Mouse (Mus musculus): ENCODE results near the gene Efcc1. TPM values are rescaled to one million over a fixed set of nuclear protein-coding genes. Genes with fewer than 3 reads are reported as not detected.

The Efcc1 gene
- polyA plus RNA-seq, 1 experiment = 0.05 TPM

GRCm38 (mm10) chr6:87745301-87745700 lies 14.6 kb downstream of the Efcc1 start:
- no peak overlapping the region for H3K4me3 ChIP-seq (ENCODE audit: insufficient read depth, poor library complexity, severe bottlenecking)
- no peak for TF ChIP-seq MAX (IDR thresholded peaks at IDR 0.05)
- no peak for TF ChIP-seq MYOG (IDR thresholded peaks at IDR 0.05; ENCODE audit: control insufficient read depth, extremely low read depth, insufficient read length)
- no peak for TF ChIP-seq MYOD1 (IDR thresholded peaks at IDR 0.05; ENCODE audit: control insufficient read depth, insufficient read length, low read depth)
- no peak for TF ChIP-seq CTCF (IDR thresholded peaks at IDR 0.05; ENCODE audit: control insufficient read depth, insufficient read depth, insufficient read length)
- peak; percentile 55 for TF ChIP-seq USF1 (IDR thresholded peaks at IDR 0.05; ENCODE audit: low read depth)
- no peaks in the 10 kb centered on the region for H3K79me3 ChIP-seq (ENCODE audit: low read depth)
- H3K27me3 ChIP-seq (ENCODE audit: control insufficient read depth, insufficient read depth, insufficient read length) = no peaks in the 10 kb centered on the region
- no peaks in the 10 kb centered on the region for H3K36me3 ChIP-seq (ENCODE audit: control insufficient read depth, insufficient read depth)
- H3ac ChIP-seq (ENCODE audit: control insufficient read depth, insufficient read length, low read depth) = no peak overlapping the region
- no peaks in the 10 kb centered on the region for H3K79me2 ChIP-seq (ENCODE audit: control insufficient read depth, insufficient read depth)

- no peak overlapping the region for H3ac ChIP-seq (ENCODE audit: control insufficient read depth, insufficient read length, low read depth)
- H3K4me3 ChIP-seq (ENCODE audit: insufficient read depth, poor library complexity, severe bottlenecking) = no peak overlapping the region
- no peaks in the 10 kb centered on the region for H3K79me2 ChIP-seq (ENCODE audit: control insufficient read depth, insufficient read depth)
- H3K79me3 ChIP-seq (ENCODE audit: low read depth) = no peaks in the 10 kb centered on the region
- no peaks in the 10 kb centered on the region for H3K27me3 ChIP-seq (ENCODE audit: control insufficient read depth, insufficient read depth, insufficient read length)
- no peaks in the 10 kb centered on the region for H3K36me3 ChIP-seq (ENCODE audit: control insufficient read depth, insufficient read depth)
- TF ChIP-seq MYOG (IDR thresholded peaks at IDR 0.05; ENCODE audit: control insufficient read depth, extremely low read depth, insufficient read length) = no peak
These were observed 15.4 kb downstream of the Efcc1 start for GRCm38 (mm10) chr6:87746059-87746458.

- no peaks in the 10 kb centered on the region for H3K36me3 ChIP-seq (ENCODE audit: control insufficient read depth, insufficient read depth)
- TF ChIP-seq CEBPB (IDR thresholded peaks at IDR 0.05; ENCODE audit: low read depth) (no peak), FOSL1 (IDR thresholded peaks at IDR 0.05; ENCODE audit: insufficient read depth, low read length, poor library complexity, severe bottlenecking) (no peak), MYOD1 (IDR thresholded peaks at IDR 0.05; ENCODE audit: control insufficient read depth, insufficient read length, low read depth) (no peak), MAX (IDR thresholded peaks at IDR 0.05) (no peak), MYOG (IDR thresholded peaks at IDR 0.05; ENCODE audit: control insufficient read depth, extremely low read depth, insufficient read length) (no peak), CTCF (IDR thresholded peaks at IDR 0.05; ENCODE audit: control insufficient read depth, insufficient read depth, insufficient read length) (no peak), USF1 (IDR thresholded peaks at IDR 0.05; ENCODE audit: low read depth) (no peak)
- H3K27me3 ChIP-seq (ENCODE audit: control insufficient read depth, insufficient read depth, insufficient read length) = peaks cover 5% of the 10 kb centered on the region
- no peak overlapping the region for H3ac ChIP-seq (ENCODE audit: control insufficient read depth, insufficient read length, low read depth)
- H3K79me3 ChIP-seq (ENCODE audit: low read depth) = no peaks in the 10 kb centered on the region
- no peak overlapping the region for H3K4me3 ChIP-seq (ENCODE audit: insufficient read depth, poor library complexity, severe bottlenecking)
- no peaks in the 10 kb centered on the region for H3K79me2 ChIP-seq (ENCODE audit: control insufficient read depth, insufficient read depth)
These were observed 16.2 kb downstream of the Efcc1 start for GRCm38 (mm10) chr6:87746849-87747248.

- TF ChIP-seq USF1 (IDR thresholded peaks at IDR 0.05; ENCODE audit: low read depth) (no peak), CTCF (IDR thresholded peaks at IDR 0.05; ENCODE audit: control insufficient read depth, insufficient read depth, insufficient read length) (no peak), CEBPB (IDR thresholded peaks at IDR 0.05; ENCODE audit: low read depth) (no peak), MAX (IDR thresholded peaks at IDR 0.05) (no peak), MYOD1 (IDR thresholded peaks at IDR 0.05; ENCODE audit: control insufficient read depth, insufficient read length, low read depth) (no peak), MYOG (IDR thresholded peaks at IDR 0.05; ENCODE audit: control insufficient read depth, extremely low read depth, insufficient read length) (no peak), FOSL1 (IDR thresholded peaks at IDR 0.05; ENCODE audit: insufficient read depth, low read length, poor library complexity, severe bottlenecking) (no peak)
- Histone ChIP-seq H3K4me3 (ENCODE audit: insufficient read depth, poor library complexity, severe bottlenecking) (no peak overlapping the region), H3K79me2 (ENCODE audit: control insufficient read depth, insufficient read depth) (no peaks in the 10 kb centered on the region), H3K36me3 (ENCODE audit: control insufficient read depth, insufficient read depth) (no peaks in the 10 kb centered on the region), H3K27me3 (ENCODE audit: control insufficient read depth, insufficient read depth, insufficient read length) (peaks cover 8% of the 10 kb centered on the region), H3K79me3 (ENCODE audit: low read depth) (no peaks in the 10 kb centered on the region), H3ac (ENCODE audit: control insufficient read depth, insufficient read length, low read depth) (no peak overlapping the region)
These were observed 17.4 kb downstream of the Efcc1 start for GRCm38 (mm10) chr6:87748078-87748477.

- no peaks in the 10 kb centered on the region for H3K79me2 ChIP-seq (ENCODE audit: control insufficient read depth, insufficient read depth)
- no peaks in the 10 kb centered on the region for H3K36me3 ChIP-seq (ENCODE audit: control insufficient read depth, insufficient read depth)
- peaks cover 8% of the 10 kb centered on the region for H3K27me3 ChIP-seq (ENCODE audit: control insufficient read depth, insufficient read depth, insufficient read length)
- no peaks in the 10 kb centered on the region for H3K79me3 ChIP-seq (ENCODE audit: low read depth)
- H3K4me3 ChIP-seq (ENCODE audit: insufficient read depth, poor library complexity, severe bottlenecking) = no peak overlapping the region
- TF ChIP-seq MYOD1 (IDR thresholded peaks at IDR 0.05; ENCODE audit: control insufficient read depth, insufficient read length, low read depth) = no peak
- H3ac ChIP-seq (ENCODE audit: control insufficient read depth, insufficient read length, low read depth) = no peak overlapping the region
These were observed 17.9 kb downstream of the Efcc1 start for GRCm38 (mm10) chr6:87748531-87748930.

- no peaks in the 10 kb centered on the region for H3K36me3 ChIP-seq (ENCODE audit: control insufficient read depth, insufficient read depth)
- no peaks in the 10 kb centered on the region for H3K79me3 ChIP-seq (ENCODE audit: low read depth)
These were observed 19.7 kb downstream of the Efcc1 start for GRCm38 (mm10) chr6:87750184-87750910.

More at GRCm38 (mm10) chr6:87750184-87750910, 19.7 kb downstream of the Efcc1 start:
- Histone ChIP-seq H3K4me3 (ENCODE audit: insufficient read depth, poor library complexity, severe bottlenecking) (no peak overlapping the region), H3K27me3 (ENCODE audit: control insufficient read depth, insufficient read depth, insufficient read length) (peaks cover 8% of the 10 kb centered on the region), H3ac (ENCODE audit: control insufficient read depth, insufficient read length, low read depth) (no peak overlapping the region), H3K79me2 (ENCODE audit: control insufficient read depth, insufficient read depth) (no peaks in the 10 kb centered on the region)
- TF ChIP-seq CTCF (IDR thresholded peaks at IDR 0.05; ENCODE audit: control insufficient read depth, insufficient read depth, insufficient read length) (no peak), MAX (IDR thresholded peaks at IDR 0.05) (no peak), CEBPB (IDR thresholded peaks at IDR 0.05; ENCODE audit: low read depth) (no peak), FOSL1 (IDR thresholded peaks at IDR 0.05; ENCODE audit: insufficient read depth, low read length, poor library complexity, severe bottlenecking) (no peak), USF1 (IDR thresholded peaks at IDR 0.05; ENCODE audit: low read depth) (no peak), MYOD1 (IDR thresholded peaks at IDR 0.05; ENCODE audit: control insufficient read depth, insufficient read length, low read depth) (no peak), MYOG (IDR thresholded peaks at IDR 0.05; ENCODE audit: control insufficient read depth, extremely low read depth, insufficient read length) (no peak)
